Mouse (Mus musculus) gastrocnemius, postnatal 4 days (tissue): Measurements from ENCODE around the gene Ntrk2. TPM values are rescaled to one million over a fixed set of nuclear protein-coding genes. Genes with fewer than 3 reads are reported as not detected.

ENCODE experiments used
- DNase-seq, 2 experiments: peaks; one replicate each; pipeline ENCODE4 v3.0.0; 2021 to 2022; ENCODE audit warnings: low spot score in 2 of 2, mixed read lengths in 2 of 2
- long read RNA-seq, 2 experiments: library from polyadenylated mRNA; stranded (forward); transcript quantifications; one replicate each; pipeline ENCODE4 v2.0.0; 2021
- total RNA-seq, 2 experiments: library from RNA; stranded (reverse); gene quantifications; 2 replicates each; pipeline ENCODE4 v1.2.3; 2021

Ntrk2 gene
- total RNA-seq, result 10 to 100 TPM; 21.7 to 24.8 TPM
- long read RNA-seq, experiment 1, full-length matches to known transcripts, result 10 of 26 reads
- long read RNA-seq, experiment 1, partial matches to known transcripts, result 1 of 26 reads
- long read RNA-seq, experiment 1, other reads (novel, unspliced or antisense), result 15 of 26 reads
- long read RNA-seq, experiment 2, full-length matches to known transcripts, result 13 of 36 reads
- long read RNA-seq, experiment 2, partial matches to known transcripts, result 2 of 36 reads
- long read RNA-seq, experiment 2, other reads (novel, unspliced or antisense), result 21 of 36 reads

DNA sequence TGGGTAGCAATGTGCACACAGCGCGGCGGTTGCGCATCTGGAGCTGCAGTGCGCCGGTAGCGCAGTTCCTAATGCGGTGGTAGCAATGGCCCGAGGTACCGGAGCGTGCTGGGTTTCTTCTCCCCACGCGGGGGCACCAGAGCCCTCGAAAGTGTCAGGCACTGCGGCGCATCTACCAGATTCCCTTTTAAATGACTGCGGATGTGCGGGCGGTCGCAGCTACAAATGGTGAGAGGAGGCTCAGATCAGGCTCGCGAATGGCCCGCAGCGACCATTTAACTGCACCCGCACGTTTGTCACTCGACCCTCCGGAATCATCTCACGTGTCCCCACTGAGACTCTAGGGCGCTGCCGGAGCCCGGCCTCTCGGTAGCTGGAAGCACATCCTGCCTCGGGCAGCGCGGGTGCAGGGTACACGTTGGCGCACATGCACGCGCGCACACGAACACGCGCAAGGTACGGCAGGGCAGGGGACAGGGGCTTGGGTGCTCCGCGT is at the start of gene Ntrk2:
TSS of gene Ntrk2 (plus strand) at position 173 of the 496 bp plus-strand sequence.
- DNase-seq, result peak; percentile 76 to 86

- DNase-seq, result no peak
Observed at GRCm38 (mm10) chr13:58761003-58761630, 45.3 kb upstream of the Ntrk2 start.

- no peak for DNase-seq
Observed at GRCm38 (mm10) chr13:58768258-58768657, 38.1 kb upstream of the Ntrk2 start.

- no peak for DNase-seq
Observed at GRCm38 (mm10) chr13:58769438-58769837, 36.9 kb upstream of the Ntrk2 start.

DNA sequence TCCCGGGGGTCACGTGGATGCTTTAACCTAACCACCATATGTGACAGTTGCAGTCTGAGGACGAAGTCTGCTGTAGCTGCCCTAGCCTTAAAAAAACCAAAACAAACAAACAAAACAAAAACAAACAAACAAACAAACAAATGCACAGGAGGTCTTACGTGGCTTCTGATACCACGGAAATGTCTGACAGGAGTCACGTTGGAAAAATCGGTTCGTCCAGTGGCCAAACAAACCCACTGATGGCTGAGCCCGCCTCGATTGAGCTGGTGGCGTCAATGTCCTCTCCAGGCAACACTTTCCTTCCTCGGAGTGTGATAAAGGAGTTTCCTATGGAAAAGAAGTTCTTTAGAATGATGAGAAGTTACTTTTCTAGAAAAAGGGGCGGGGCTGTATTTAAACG is 27.1 kb upstream of the Ntrk2 start:
- no peak for DNase-seq

GRCm38 (mm10) chr13:58786476-58786875 is 19.9 kb upstream of the Ntrk2 start:
- DNase-seq, result no peak

- DNase-seq, result no peak
Observed at GRCm38 (mm10) chr13:58790741-58791140, 15.6 kb upstream of the Ntrk2 start.

- no peak for DNase-seq
Observed at GRCm38 (mm10) chr13:58797386-58797785, 9.0 kb upstream of the Ntrk2 start.

DNA sequence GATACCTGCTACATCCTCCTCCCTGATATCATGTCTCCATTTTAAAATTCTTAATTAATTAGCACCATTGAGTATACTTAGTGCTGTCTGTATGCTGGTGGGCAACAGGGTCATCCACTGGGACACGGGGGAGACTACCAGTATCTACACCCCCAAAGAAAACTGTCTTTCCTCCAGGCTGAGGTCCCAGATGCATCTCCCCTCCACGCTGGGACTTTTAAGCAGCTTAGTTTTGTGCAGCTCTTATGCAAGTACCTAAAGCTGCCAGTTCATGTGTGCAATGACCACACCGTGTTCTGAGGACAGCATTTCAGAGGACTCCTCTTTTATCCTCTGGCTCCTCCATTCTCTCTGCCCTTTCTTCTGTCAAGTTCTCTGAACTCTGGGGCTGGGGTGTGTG is 5.1 kb upstream of the Ntrk2 start:
- DNase-seq, result no peak

GRCm38 (mm10) chr13:58803882-58804281 is 2.5 kb upstream of the Ntrk2 start:
- DNase-seq, result no peak

GRCm38 (mm10) chr13:58805833-58806232 is 536 bp upstream of the Ntrk2 start:
- DNase-seq, result no peak

GRCm38 (mm10) chr13:58806896-58807628 is 693 bp downstream of the Ntrk2 start:
- peak in 1 of 2 experiments; percentile 23 for DNase-seq

- DNase-seq, result peak; percentile 30 to 35
Observed at GRCm38 (mm10) chr13:58807629-58808363, 1.4 kb downstream of the Ntrk2 start.

DNA sequence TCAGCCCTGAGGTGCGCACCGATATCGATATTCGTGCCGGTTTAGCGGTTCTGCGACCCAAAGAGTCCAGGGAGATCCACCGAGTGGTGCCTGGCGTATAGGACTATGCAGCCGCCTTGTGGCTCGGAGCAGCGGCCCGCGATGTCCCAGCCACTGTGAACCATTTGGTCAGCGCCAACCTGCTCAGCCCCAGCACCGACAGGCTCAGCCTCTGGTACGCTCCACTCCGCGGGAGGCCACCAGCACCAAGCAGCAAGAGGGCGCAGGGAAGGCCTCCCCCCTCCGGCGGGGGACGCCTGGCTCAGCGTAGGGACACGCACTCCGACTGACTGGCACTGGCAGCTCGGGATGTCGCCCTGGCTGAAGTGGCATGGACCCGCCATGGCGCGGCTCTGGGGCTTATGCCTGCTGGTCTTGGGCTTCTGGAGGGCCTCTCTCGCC is 2.0 kb downstream of the Ntrk2 start:
- DNase-seq, result peak; percentile 18 to 30

DNA sequence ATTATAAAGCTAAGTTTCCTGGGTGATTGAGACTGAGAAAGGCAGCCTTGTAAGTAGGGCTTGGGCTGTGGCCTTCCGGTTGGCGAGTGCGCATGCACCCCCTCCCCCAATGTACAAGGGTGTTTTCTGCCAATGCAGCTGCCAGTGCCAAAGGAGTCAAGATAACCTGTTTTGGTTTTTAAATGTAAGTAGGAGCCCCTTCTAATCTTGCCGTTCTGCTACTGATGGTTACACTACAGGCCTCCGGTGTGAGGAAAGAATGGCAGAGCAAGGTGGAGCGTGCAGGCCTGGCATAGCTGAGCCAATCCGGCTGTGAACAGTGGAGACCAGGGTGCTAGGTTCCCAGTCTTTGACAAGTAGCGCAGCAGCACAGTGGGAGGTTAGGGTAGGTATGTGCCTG is 3.6 kb downstream of the Ntrk2 start:
- DNase-seq, result no peak

DNA sequence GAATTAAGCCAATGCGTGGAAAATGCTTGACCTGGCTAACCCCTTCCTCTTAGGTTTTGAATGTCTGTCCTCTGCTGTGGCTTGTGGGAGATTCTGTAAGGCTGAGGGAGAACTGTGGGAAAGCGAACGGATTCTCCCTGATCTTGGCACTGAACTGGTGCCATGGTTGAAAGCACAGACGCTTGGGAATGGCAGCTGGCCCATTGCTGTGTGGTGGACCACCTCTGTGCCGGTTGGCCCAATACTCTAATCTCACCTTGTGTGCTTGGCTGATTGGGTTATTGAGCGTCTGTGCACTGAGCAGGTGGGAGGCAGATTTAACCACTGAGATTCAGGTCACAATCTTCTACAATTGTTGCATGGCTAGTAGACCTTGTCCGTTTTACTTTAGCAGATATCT is 18.4 kb downstream of the Ntrk2 start:
- no peak for DNase-seq

DNA sequence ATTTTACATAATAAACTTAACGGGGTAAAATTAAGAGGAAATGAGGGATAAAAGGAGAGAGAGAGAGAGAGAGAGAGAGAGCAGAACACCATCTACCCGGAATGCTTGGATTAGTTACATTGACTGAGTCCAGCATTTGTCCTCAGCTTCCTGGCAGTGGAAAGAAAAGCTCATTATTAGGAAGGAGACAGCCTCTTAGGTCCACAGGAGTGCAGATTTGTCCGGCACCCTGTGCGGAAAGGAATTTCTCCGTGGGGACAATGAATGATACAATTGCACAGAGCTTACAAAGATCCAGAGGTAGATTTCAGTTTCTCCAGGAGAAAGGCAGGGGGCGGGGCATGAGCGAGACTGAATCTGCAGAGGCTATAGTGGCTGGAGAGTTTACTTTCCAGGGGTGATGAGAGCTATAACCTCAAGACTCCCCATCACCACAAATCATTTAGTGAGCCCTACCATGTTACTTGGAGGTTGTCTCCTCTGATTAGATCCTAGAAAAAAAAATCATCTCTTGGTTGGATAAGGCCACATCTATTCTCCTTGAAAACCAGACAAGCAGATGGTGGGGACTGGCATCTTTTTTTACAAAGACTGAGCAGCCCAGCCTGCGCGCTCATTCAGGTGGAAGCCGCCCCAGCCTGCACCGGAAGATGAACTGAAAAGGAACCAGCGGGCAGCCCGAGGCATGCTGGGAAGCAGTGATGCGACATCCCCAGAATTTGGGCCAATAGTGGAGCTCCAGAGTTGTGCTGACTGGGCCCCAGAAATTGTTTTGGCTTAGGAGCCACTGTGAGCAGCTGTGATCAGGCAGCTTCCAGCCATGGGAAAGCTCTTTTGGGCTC is 20.2 kb downstream of the Ntrk2 start:
- DNase-seq, result no peak

DNA sequence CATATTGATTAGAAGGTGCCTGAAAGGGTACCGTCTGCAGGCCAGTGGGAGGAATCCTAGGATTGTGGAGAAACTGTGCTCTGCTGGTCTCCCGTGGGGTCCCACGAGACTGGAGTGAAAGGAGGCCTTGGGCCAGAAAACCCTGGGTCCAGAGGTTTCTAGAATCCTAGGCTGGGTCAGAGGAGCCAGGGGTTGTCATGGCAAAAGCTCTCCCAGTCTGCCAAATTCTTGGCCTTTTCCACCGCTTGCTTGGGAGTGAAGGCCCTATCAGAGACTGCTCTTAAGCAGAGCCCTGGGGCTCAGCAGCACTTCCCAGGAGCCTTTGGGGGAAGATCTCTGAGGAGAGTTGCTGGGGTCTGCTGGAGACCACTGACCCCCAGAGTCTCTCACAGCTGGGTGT is 25.6 kb downstream of the Ntrk2 start:
- DNase-seq, result no peak

GRCm38 (mm10) chr13:58834726-58835125 is 28.4 kb downstream of the Ntrk2 start:
- no peak for DNase-seq

GRCm38 (mm10) chr13:58836891-58837290 is 30.5 kb downstream of the Ntrk2 start:
- DNase-seq, result no peak
